Mouse (Mus musculus): Measurements from ENCODE around the gene Col7a1. TPM values are rescaled to one million over a fixed set of nuclear protein-coding genes. Genes with fewer than 3 reads are reported as not detected.

The Col7a1 gene
- polyA plus RNA-seq, 1 experiment from 2014 or later: 2.6 TPM

DNA sequence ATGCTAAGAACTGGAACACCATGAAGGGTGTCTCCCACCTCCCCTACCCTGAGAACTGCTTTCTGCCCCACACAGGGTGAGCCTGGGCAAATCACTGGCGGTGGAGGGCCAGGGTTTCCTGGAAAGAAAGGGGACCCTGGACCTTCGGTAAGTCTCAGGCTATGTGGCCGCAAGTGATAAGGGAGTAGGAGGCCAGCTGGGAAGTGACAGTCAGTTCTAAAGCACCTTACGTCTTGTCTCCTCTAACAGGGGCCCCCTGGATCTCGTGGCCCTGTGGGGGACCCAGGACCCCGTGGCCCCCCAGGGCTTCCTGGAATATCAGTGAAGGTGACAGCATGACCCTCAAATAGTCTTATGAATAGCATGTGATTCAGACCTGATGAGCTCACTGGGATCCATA, 11.0 kb downstream of the Col7a1 start:
- Histone ChIP-seq H3K4me3 (ENCODE audit: low read depth, low read length) (no peak overlapping the region), H3K36me3 (ENCODE audit: control insufficient read depth, insufficient read depth, low read length) (no peaks in the 10 kb centered on the region), H3K27ac (ENCODE audit: low read depth, low read length) (no peak overlapping the region), H3K9ac (ENCODE audit: low read depth, low read length) (no peak overlapping the region), H3K4me1 (replicated peaks; ENCODE audit: control insufficient read depth, insufficient read depth, low read length) (no peaks in the 10 kb centered on the region), H3K9me3 (ENCODE audit: control insufficient read depth, low read length) (no peaks in the 10 kb centered on the region), H3K27me3 (ENCODE audit: control insufficient read depth, insufficient read depth, low read length) (no peaks in the 10 kb centered on the region), H3K4me2 (replicated peaks; ENCODE audit: low read depth, low read length) (no peak overlapping the region)
- ATAC-seq (ENCODE audit: low FRiP score) (no peak), DNase-seq (ENCODE audit: low spot score) (no peak)
- 87% methylated on average over 6 of the region's 6 CpGs for WGBS

GRCm38 (mm10) chr9:108970623-108971022, 17.2 kb downstream of the Col7a1 start:
- Histone ChIP-seq H3K27ac (ENCODE audit: low read depth, low read length) (no peak overlapping the region), H3K4me2 (replicated peaks; ENCODE audit: low read depth, low read length) (no peak overlapping the region), H3K9ac (ENCODE audit: low read depth, low read length) (no peak overlapping the region), H3K4me1 (replicated peaks; ENCODE audit: control insufficient read depth, insufficient read depth, low read length) (no peaks in the 10 kb centered on the region), H3K36me3 (ENCODE audit: control insufficient read depth, insufficient read depth, low read length) (no peaks in the 10 kb centered on the region), H3K4me3 (ENCODE audit: low read depth, low read length) (no peak overlapping the region), H3K9me3 (ENCODE audit: control insufficient read depth, low read length) (no peaks in the 10 kb centered on the region), H3K27me3 (ENCODE audit: control insufficient read depth, insufficient read depth, low read length) (no peaks in the 10 kb centered on the region)
- DNase-seq (ENCODE audit: low spot score) (no peak), ATAC-seq (ENCODE audit: low FRiP score) (no peak)
- WGBS: 90% methylated on average over 8 of the region's 8 CpGs

GRCm38 (mm10) chr9:108976483-108976882, 23.1 kb downstream of the Col7a1 start:
- H3K4me3 ChIP-seq (ENCODE audit: low read depth, low read length): no peak overlapping the region
- no peaks in the 10 kb centered on the region for H3K36me3 ChIP-seq (ENCODE audit: control insufficient read depth, insufficient read depth, low read length)
- DNase-seq (ENCODE audit: low spot score): no peak
- H3K4me2 ChIP-seq (replicated peaks; ENCODE audit: low read depth, low read length): no peak overlapping the region
- no peak overlapping the region for H3K27ac ChIP-seq (ENCODE audit: low read depth, low read length)
- no peak overlapping the region for H3K9ac ChIP-seq (ENCODE audit: low read depth, low read length)
- WGBS: 87% methylated on average over 9 of the region's 9 CpGs
- no peaks in the 10 kb centered on the region for H3K4me1 ChIP-seq (replicated peaks; ENCODE audit: control insufficient read depth, insufficient read depth, low read length)
- H3K27me3 ChIP-seq (ENCODE audit: control insufficient read depth, insufficient read depth, low read length): no peaks in the 10 kb centered on the region
- H3K9me3 ChIP-seq (ENCODE audit: control insufficient read depth, low read length): no peaks in the 10 kb centered on the region
- ATAC-seq (ENCODE audit: low FRiP score): no peak

DNA sequence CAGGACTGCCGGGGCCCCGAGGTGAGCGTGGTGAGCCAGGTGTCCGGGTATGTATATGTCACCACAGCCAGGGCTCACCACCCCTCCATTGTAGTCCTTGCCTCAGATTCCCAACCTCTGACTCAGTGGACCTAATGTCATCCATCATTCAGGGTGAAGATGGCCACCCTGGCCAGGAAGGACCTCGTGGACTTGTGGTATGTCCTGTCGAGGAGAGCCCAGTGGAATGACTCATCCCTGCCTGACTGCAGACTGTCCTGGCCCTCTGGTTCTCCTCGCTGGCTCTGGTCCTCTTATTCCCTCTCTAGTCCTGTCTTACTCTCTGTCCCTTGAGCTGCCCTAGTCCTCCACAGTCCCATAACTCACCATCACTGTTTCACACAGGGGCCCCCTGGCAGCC, 24.6 kb downstream of the Col7a1 start:
- DNase-seq (ENCODE audit: low spot score) (no peak), ATAC-seq (ENCODE audit: low FRiP score) (no peak)
- Histone ChIP-seq H3K9ac (ENCODE audit: low read depth, low read length) (no peak overlapping the region), H3K4me1 (replicated peaks; ENCODE audit: control insufficient read depth, insufficient read depth, low read length) (no peaks in the 10 kb centered on the region), H3K27me3 (ENCODE audit: control insufficient read depth, insufficient read depth, low read length) (no peaks in the 10 kb centered on the region), H3K4me2 (replicated peaks; ENCODE audit: low read depth, low read length) (no peak overlapping the region), H3K4me3 (ENCODE audit: low read depth, low read length) (no peak overlapping the region), H3K9me3 (ENCODE audit: control insufficient read depth, low read length) (no peaks in the 10 kb centered on the region), H3K36me3 (ENCODE audit: control insufficient read depth, insufficient read depth, low read length) (no peaks in the 10 kb centered on the region), H3K27ac (ENCODE audit: low read depth, low read length) (no peak overlapping the region)
- WGBS: 84% methylated on average over 7 of the region's 7 CpGs

GRCm38 (mm10) chr9:108982498-108982897, 29.1 kb downstream of the Col7a1 start:
- no peaks in the 10 kb centered on the region for H3K9me3 ChIP-seq (ENCODE audit: control insufficient read depth, low read length)
- WGBS: 84% methylated on average over 8 of the region's 8 CpGs
- no peak overlapping the region for H3K9ac ChIP-seq (ENCODE audit: low read depth, low read length)
- no peaks in the 10 kb centered on the region for H3K27me3 ChIP-seq (ENCODE audit: control insufficient read depth, insufficient read depth, low read length)
- H3K4me1 ChIP-seq (replicated peaks; ENCODE audit: control insufficient read depth, insufficient read depth, low read length): no peaks in the 10 kb centered on the region
- no peaks in the 10 kb centered on the region for H3K36me3 ChIP-seq (ENCODE audit: control insufficient read depth, insufficient read depth, low read length)
- DNase-seq (ENCODE audit: low spot score) (no peak), ATAC-seq (ENCODE audit: low FRiP score) (no peak)
- H3K27ac ChIP-seq (ENCODE audit: low read depth, low read length): no peak overlapping the region
- no peak overlapping the region for H3K4me3 ChIP-seq (ENCODE audit: low read depth, low read length)
- H3K4me2 ChIP-seq (replicated peaks; ENCODE audit: low read depth, low read length): no peak overlapping the region

- Histone ChIP-seq H3K27ac (ENCODE audit: low read depth, low read length) (no peak overlapping the region), H3K9me3 (ENCODE audit: control insufficient read depth, low read length) (no peaks in the 10 kb centered on the region), H3K36me3 (ENCODE audit: control insufficient read depth, insufficient read depth, low read length) (no peaks in the 10 kb centered on the region), H3K4me3 (ENCODE audit: low read depth, low read length) (no peak overlapping the region), H3K27me3 (ENCODE audit: control insufficient read depth, insufficient read depth, low read length) (no peaks in the 10 kb centered on the region), H3K4me2 (replicated peaks; ENCODE audit: low read depth, low read length) (no peak overlapping the region), H3K4me1 (replicated peaks; ENCODE audit: control insufficient read depth, insufficient read depth, low read length) (no peaks in the 10 kb centered on the region), H3K9ac (ENCODE audit: low read depth, low read length) (no peak overlapping the region)
- ATAC-seq (ENCODE audit: low FRiP score): no peak
- no peak for DNase-seq (ENCODE audit: low spot score)
- 85% methylated on average over 9 of the region's 9 CpGs for WGBS
Observed at GRCm38 (mm10) chr9:108983209-108983608, 29.8 kb downstream of the Col7a1 start.

DNA sequence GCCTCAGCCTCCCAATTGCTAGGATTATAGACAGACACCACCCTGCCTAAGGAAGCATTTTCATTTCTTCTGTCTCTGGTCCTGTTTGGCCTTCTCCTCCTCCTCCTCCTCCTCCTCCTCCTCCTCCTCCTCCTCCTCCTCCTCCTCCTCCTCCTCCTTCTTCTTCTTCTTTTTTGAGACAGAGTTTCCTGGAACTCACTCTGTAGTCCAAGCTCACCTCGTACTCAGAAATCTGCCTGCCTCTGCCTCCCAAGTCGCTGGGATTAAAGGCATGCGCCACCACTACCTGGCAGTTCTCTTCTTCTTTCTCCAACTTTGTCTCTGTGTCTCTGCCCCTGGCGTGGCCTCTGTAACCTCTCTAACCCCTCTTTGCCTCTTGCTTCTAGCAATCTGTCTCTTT, 32.3 kb downstream of the Col7a1 start, which contains the start of gene Ucn2:
Ucn2 (plus strand) TSS at position 301 of the 400 bp plus-strand sequence.
- H3K4me2 ChIP-seq (replicated peaks; ENCODE audit: low read depth, low read length): no peak within 1 kb of the TSS
- 97% methylated on average over 4 of the region's 4 CpGs for WGBS
- no peaks in the 10 kb centered on the region for H3K36me3 ChIP-seq (ENCODE audit: control insufficient read depth, insufficient read depth, low read length)
- H3K9ac ChIP-seq (ENCODE audit: low read depth, low read length): no peak within 1 kb of the TSS
- H3K27me3 ChIP-seq (ENCODE audit: control insufficient read depth, insufficient read depth, low read length): no peaks in the 10 kb centered on the region
- ATAC-seq (ENCODE audit: low FRiP score) (no peak), DNase-seq (ENCODE audit: low spot score) (no peak)
- no peaks in the 10 kb centered on the region for H3K4me1 ChIP-seq (replicated peaks; ENCODE audit: control insufficient read depth, insufficient read depth, low read length)
- H3K9me3 ChIP-seq (ENCODE audit: control insufficient read depth, low read length): no peaks in the 10 kb centered on the region
- H3K4me3 ChIP-seq (ENCODE audit: low read depth, low read length): no peak within 1 kb of the TSS
- H3K27ac ChIP-seq (ENCODE audit: low read depth, low read length): no peak within 1 kb of the TSS

- DNase-seq (ENCODE audit: low spot score) (no peak), ATAC-seq (ENCODE audit: low FRiP score) (no peak)
- 0 out of 2 replicates have a peak overlapping the region, but pooled peaks have one; percentile 11 for H3K4me2 ChIP-seq (replicated peaks; ENCODE audit: low read depth, low read length)
- no peaks in the 10 kb centered on the region for H3K4me1 ChIP-seq (replicated peaks; ENCODE audit: control insufficient read depth, insufficient read depth, low read length)
- H3K9me3 ChIP-seq (ENCODE audit: control insufficient read depth, low read length): no peaks in the 10 kb centered on the region
- H3K27ac ChIP-seq (ENCODE audit: low read depth, low read length): no peak overlapping the region
- H3K36me3 ChIP-seq (ENCODE audit: control insufficient read depth, insufficient read depth, low read length): no peaks in the 10 kb centered on the region
- 20% methylated on average over 11 of the region's 15 CpGs for WGBS
- no peak overlapping the region for H3K9ac ChIP-seq (ENCODE audit: low read depth, low read length)
- H3K27me3 ChIP-seq (ENCODE audit: control insufficient read depth, insufficient read depth, low read length): no peaks in the 10 kb centered on the region
- no peak overlapping the region for H3K4me3 ChIP-seq (ENCODE audit: low read depth, low read length)
Observed at GRCm38 (mm10) chr9:108987704-108988350, 34.4 kb downstream of the Col7a1 start.

GRCm38 (mm10) chr9:108989802-108990461, 36.5 kb downstream of the Col7a1 start:
- Histone ChIP-seq H3K4me3 (ENCODE audit: low read depth, low read length) (no peak overlapping the region), H3K4me2 (replicated peaks; ENCODE audit: low read depth, low read length) (no peak overlapping the region), H3K27ac (ENCODE audit: low read depth, low read length) (no peak overlapping the region), H3K9ac (ENCODE audit: low read depth, low read length) (no peak overlapping the region), H3K9me3 (ENCODE audit: control insufficient read depth, low read length) (no peaks in the 10 kb centered on the region), H3K4me1 (replicated peaks; ENCODE audit: control insufficient read depth, insufficient read depth, low read length) (no peaks in the 10 kb centered on the region), H3K36me3 (ENCODE audit: control insufficient read depth, insufficient read depth, low read length) (no peaks in the 10 kb centered on the region), H3K27me3 (ENCODE audit: control insufficient read depth, insufficient read depth, low read length) (no peaks in the 10 kb centered on the region)
- ATAC-seq (ENCODE audit: low FRiP score) (no peak), DNase-seq (ENCODE audit: low spot score) (no peak)
- WGBS: 80% methylated on average over 4 of the region's 4 CpGs
